Comparison of ENCODE assay signal across 13 mouse cellular contexts in genomic region chr10:58338590-58338989, GRCm38 (mm10). TPM values are rescaled to one million over a fixed set of nuclear protein-coding genes. Genes with fewer than 3 reads are reported as not detected.
A peak's percentile ranks its signal among the peaks of the same experiment; 100 is the strongest.
DNase-seq lines count a peak whose midpoint lies in the region; ATAC-seq and TF ChIP-seq lines count a peak whose summit lies in the region.
"Had no signal": no experiment of that assay in that cellular context is flagged by ENCODE, and none has a peak within 500 bp of the region (broad histone marks: within the 10 kb centered on the region; RNA-seq: fewer than 3 reads in every experiment).

No protein-coding gene starts in this region.

- WGBS in kidney, postnatal 0 days = 29% methylated on average over 1 of the region's 1 CpGs
- WGBS in liver, embryonic 12.5 days (ENCODE audit: insufficient replicate concordance) = 55% methylated on average over 1 of the region's 1 CpGs

- no peaks in the 10 kb centered on the region for H3K9me3 ChIP-seq in kidney, postnatal 0 days (replicated peaks; ENCODE audit: low read length)
- H3K9me3 ChIP-seq in liver, embryonic 12.5 days (replicated peaks) = no peaks in the 10 kb centered on the region

- H3K36me3 ChIP-seq in kidney, postnatal 0 days (ENCODE audit: insufficient read depth, low read length) = no peaks in the 10 kb centered on the region
- H3K36me3 ChIP-seq in liver, embryonic 12.5 days = peaks cover 8% of the 10 kb centered on the region

- ATAC-seq in kidney, postnatal 0 days (replicated peaks; ENCODE audit: low FRiP score, low read depth) = no peak
- no peak for ATAC-seq in liver, embryonic 12.5 days
- ATAC-seq: inflammation-experienced regulatory T-cells, adult 6 months had no signal

- H3K27ac ChIP-seq in kidney, postnatal 0 days = 0 out of 2 replicates have a peak overlapping the region, but pooled peaks have one; percentile 16
- H3K27ac ChIP-seq in liver, embryonic 12.5 days = no peak overlapping the region
- H3K27ac ChIP-seq: liver, embryonic 14.5 days had no signal

- peaks cover 8% of the 10 kb centered on the region; the same call in 1 of the 2 replicates for H3K4me1 ChIP-seq in kidney, postnatal 0 days (replicated peaks; ENCODE audit: insufficient read depth, low read length)
- H3K4me1 ChIP-seq in liver, embryonic 12.5 days = peaks cover 62% of the 10 kb centered on the region

- H3K9ac ChIP-seq in kidney, postnatal 0 days (ENCODE audit: low read depth, low read length) = no peak overlapping the region
- no peak overlapping the region for H3K9ac ChIP-seq in liver, embryonic 12.5 days
- H3K9ac ChIP-seq: liver, embryonic 14.5 days had no signal

- H3K4me3 ChIP-seq in kidney, postnatal 0 days (replicated peaks; ENCODE audit: low read depth, low read length) = no peak overlapping the region
- H3K4me3 ChIP-seq in liver, embryonic 12.5 days = no peak overlapping the region

- DNase-seq in gastrocnemius, adult 18-20 months (ENCODE audit: low spot score) = peak; percentile 15
- DNase-seq in gastrocnemius, postnatal 25 days = no peak
- DNase-seq in kidney, postnatal 0 days (ENCODE audit: low spot score) = no peak
- DNase-seq in kidney, postnatal 14 days = no peak
- DNase-seq in 3T3-L1 (ENCODE audit: low read depth, low spot score) = peak; percentile 50
- DNase-seq in heart, postnatal 4 days = peak; percentile 21
- no peak for DNase-seq in frontal cortex, postnatal 10 days (ENCODE audit: low spot score in 2 of 2)
- DNase-seq: cerebellum, postnatal 10 days; gastrocnemius, postnatal 14 days; right cerebral cortex, adult 18-20 months had no signal

- no peaks in the 10 kb centered on the region for H3K27me3 ChIP-seq in kidney, postnatal 0 days (ENCODE audit: insufficient read depth, low read length)
- no peaks in the 10 kb centered on the region for H3K27me3 ChIP-seq in liver, embryonic 12.5 days (replicated peaks)

- TF ChIP-seq CTCF in kidney, postnatal 0 days (IDR thresholded peaks at IDR 0.05; ENCODE audit: low read depth) = no peak

- no peak overlapping the region for H3K4me2 ChIP-seq in kidney, postnatal 0 days (ENCODE audit: low read length)
- no peak overlapping the region for H3K4me2 ChIP-seq in liver, embryonic 12.5 days

RNA-seq across cellular contexts. Expression of gene Lims1, which starts 15.3 kb away (rescaled TPM):
- total RNA-seq in gastrocnemius, adult 18-20 months (2021) = 10 to 100 TPM; 38.1 to 55.4 TPM
- 10 to 100 TPM; 37.5 to 41.0 TPM for total RNA-seq in gastrocnemius, postnatal 25 days (2021)
- polyA plus RNA-seq in kidney, postnatal 0 days (2015; fragmentation: Nextera tagmentation; extraction: Ambion mirVana) = 143 and 159 TPM in 2 replicates
- 100 to 1,000 TPM; 223 to 250 TPM for total RNA-seq in heart, postnatal 4 days (2021)
- 112 and 121 TPM in 2 replicates for polyA plus RNA-seq in liver, embryonic 12.5 days (2016; fragmentation: Nextera tagmentation; extraction: Ambion mirVana)

Comparison
In these comparisons a context has a peak if more than half of its experiments do, and no peak if none do; other contexts are left out.
1. DNase-seq: peak in gastrocnemius, adult 18-20 months (single experiment), 3T3-L1 (single experiment) and heart, postnatal 4 days (single experiment); none in gastrocnemius, postnatal 25 days (single experiment), kidney, postnatal 0 days (single experiment), kidney, postnatal 14 days (single experiment) and frontal cortex, postnatal 10 days (0 of 2).